Mouse (Mus musculus) limb, embryonic 12.5 days (tissue): ENCODE measurements around the gene Llgl2. TPM values are rescaled to one million over a fixed set of nuclear protein-coding genes. Genes with fewer than 3 reads are reported as not detected.

ENCODE experiments used
- ATAC-seq: fragments of 200-750 bp; cut with Nextera tagmentation; 2 replicates; pipeline ENCODE4 v1.8.0; 2017; ENCODE audit warnings: low read depth, moderate TSS enrichment; ENCODE audit not compliant: insufficient number of reproducible peaks, insufficient read depth, low FRiP score, low TSS enrichment
- H3K27ac ChIP-seq: fragments of 300-500 bp; sonication (generic); 2 replicates; pipeline ENCODE4 v1.5.1; 2016; ENCODE audit warnings: mild to moderate bottlenecking, moderate library complexity
- H3K27me3 ChIP-seq: fragments of 300-500 bp; sonication (generic); 2 replicates; pipeline ENCODE4 v1.6.1; 2016; ENCODE audit warnings: mild to moderate bottlenecking, moderate library complexity
- H3K36me3 ChIP-seq: fragments of 300-500 bp; sonication (generic); 2 replicates; pipeline ENCODE4 v1.6.1; 2016; ENCODE audit warnings: mild to moderate bottlenecking, moderate library complexity
- H3K4me1 ChIP-seq: fragments of 300-500 bp; sonication (generic); replicated peaks from 2 replicates; pipeline ENCODE4 v1.6.1; 2016
- H3K4me2 ChIP-seq: fragments of 300-500 bp; sonication (generic); 2 replicates; pipeline ENCODE4 v1.6.1; 2016; ENCODE audit warnings: mild to moderate bottlenecking, moderate library complexity
- H3K4me3 ChIP-seq: fragments of 300-500 bp; sonication (generic); replicated peaks from 2 replicates; pipeline ENCODE4 v1.5.1; 2016; ENCODE audit warnings: mild to moderate bottlenecking
- H3K9ac ChIP-seq: fragments of 300-500 bp; sonication (generic); replicated peaks from 2 replicates; pipeline ENCODE4 v1.6.1; 2016; ENCODE audit warnings: mild to moderate bottlenecking, moderate library complexity
- H3K9me3 ChIP-seq: fragments of 300-500 bp; sonication (generic); 2 replicates; pipeline ENCODE4 v1.6.1; 2016; ENCODE audit warnings: mild to moderate bottlenecking, moderate library complexity
- WGBS: fragments of 180-500 bp; shearing (Covaris S2); methylation state at CpG from one replicate; pipeline ENCODE4 v1.1.7; 2016; 5-methylcytosine and 5-hydroxymethylcytosine counted together
- polyA plus RNA-seq: library from polyadenylated mRNA; unstranded; fragments of >200 nt; fragmentation: Nextera tagmentation; extraction: Ambion mirVana; gene quantifications from 2 replicates; pipeline ENCODE4 v1.2.1, GENCODE M21; 2016

Gene Llgl2
- polyA plus RNA-seq, 1 experiment from 2014 or later = 6.3 TPM

GRCm38 (mm10) chr11:115898886-115899285 lies 75.0 kb downstream of the Llgl2 start:
- Histone ChIP-seq H3K4me2 (no peak overlapping the region), H3K4me1 (peaks cover 23% of the 10 kb centered on the region), H3K9ac (no peak overlapping the region), H3K36me3 (peaks cover 42% of the 10 kb centered on the region), H3K4me3 (no peak overlapping the region), H3K27me3 (no peaks in the 10 kb centered on the region), H3K9me3 (no peaks in the 10 kb centered on the region), H3K27ac (no peak overlapping the region; the same call in 1 of the 2 replicates)
- 29% methylated on average over 4 of the region's 4 CpGs for WGBS
- no peak for ATAC-seq

GRCm38 (mm10) chr11:115899486-115900266 lies 75.8 kb downstream of the Llgl2 start, which contains the start of gene Smim5:
TSS of gene Smim5 (plus strand) at chr11:115899966.
- Histone ChIP-seq H3K27ac (no peak within 1 kb of the TSS; the same call in 1 of the 2 replicates), H3K9ac (0 out of 2 replicates have a peak within 1 kb of the TSS, but pooled peaks have one; percentile 1), H3K27me3 (no peaks in the 10 kb centered on the region), H3K4me1 (peaks cover 23% of the 10 kb centered on the region), H3K36me3 (peaks cover 34% of the 10 kb centered on the region), H3K4me2 (0 out of 2 replicates have a peak within 1 kb of the TSS, but pooled peaks have one; percentile 2), H3K9me3 (no peaks in the 10 kb centered on the region), H3K4me3 (no peak within 1 kb of the TSS)
- 34% methylated on average over 16 of the region's 16 CpGs for WGBS
- no peak for ATAC-seq

- Histone ChIP-seq H3K9ac (0 out of 2 replicates have a peak overlapping the region, but pooled peaks have one; percentile 1), H3K27me3 (no peaks in the 10 kb centered on the region), H3K4me2 (0 out of 2 replicates have a peak overlapping the region, but pooled peaks have one; percentile 2), H3K36me3 (peaks cover 24% of the 10 kb centered on the region), H3K27ac (no peak overlapping the region), H3K4me3 (no peak overlapping the region), H3K9me3 (no peaks in the 10 kb centered on the region), H3K4me1 (peaks cover 23% of the 10 kb centered on the region)
- WGBS = 81% methylated on average over 8 of the region's 8 CpGs
- ATAC-seq = no peak
These were observed 76.9 kb downstream of the Llgl2 start for GRCm38 (mm10) chr11:115900561-115901337.

GRCm38 (mm10) chr11:115901338-115902161 lies 77.7 kb downstream of the Llgl2 start:
- no peak overlapping the region for H3K4me2 ChIP-seq
- 0 out of 2 replicates have a peak overlapping the region, but pooled peaks have one; percentile 6 for H3K9ac ChIP-seq
- H3K4me1 ChIP-seq = peaks cover 23% of the 10 kb centered on the region
- WGBS = 80% methylated on average over 9 of the region's 9 CpGs
- H3K36me3 ChIP-seq = peaks cover 16% of the 10 kb centered on the region
- ATAC-seq = no peak
- no peak overlapping the region for H3K4me3 ChIP-seq
- peak overlapping the region; percentile 47; the same call in 1 of the 2 replicates for H3K27ac ChIP-seq
- no peaks in the 10 kb centered on the region for H3K9me3 ChIP-seq
- no peaks in the 10 kb centered on the region for H3K27me3 ChIP-seq

GRCm38 (mm10) chr11:115902177-115902576 lies 78.3 kb downstream of the Llgl2 start:
- Histone ChIP-seq H3K4me2 (no peak overlapping the region), H3K4me1 (peaks cover 23% of the 10 kb centered on the region), H3K9ac (no peak overlapping the region), H3K4me3 (no peak overlapping the region), H3K27ac (peak overlapping the region; percentile 47; the same call in 1 of the 2 replicates), H3K27me3 (no peaks in the 10 kb centered on the region), H3K9me3 (no peaks in the 10 kb centered on the region), H3K36me3 (peaks cover 10% of the 10 kb centered on the region)
- ATAC-seq = no peak
- 78% methylated on average over 5 of the region's 5 CpGs for WGBS

GRCm38 (mm10) chr11:115902831-115903230 lies 79.0 kb downstream of the Llgl2 start:
- Histone ChIP-seq H3K9me3 (no peaks in the 10 kb centered on the region), H3K4me1 (peaks cover 23% of the 10 kb centered on the region), H3K27ac (0 out of 2 replicates have a peak overlapping the region, but pooled peaks have one; percentile 9), H3K4me2 (no peak overlapping the region), H3K27me3 (no peaks in the 10 kb centered on the region), H3K36me3 (peaks cover 4% of the 10 kb centered on the region; the same call in 1 of the 2 replicates), H3K9ac (no peak overlapping the region), H3K4me3 (no peak overlapping the region)
- no peak for ATAC-seq
- WGBS = 80% methylated on average over 1 of the region's 1 CpGs

- Histone ChIP-seq H3K4me2 (no peak overlapping the region), H3K9ac (no peak overlapping the region), H3K27me3 (no peaks in the 10 kb centered on the region), H3K36me3 (peaks cover 10% of the 10 kb centered on the region), H3K9me3 (no peaks in the 10 kb centered on the region), H3K4me1 (peaks cover 19% of the 10 kb centered on the region), H3K4me3 (no peak overlapping the region), H3K27ac (no peak overlapping the region)
- WGBS = 72% methylated on average over 11 of the region's 11 CpGs
- ATAC-seq = no peak
These were observed 79.8 kb downstream of the Llgl2 start for GRCm38 (mm10) chr11:115903384-115904230.

GRCm38 (mm10) chr11:115904231-115904955 lies 80.5 kb downstream of the Llgl2 start:
- H3K4me2 ChIP-seq = no peak overlapping the region
- H3K27ac ChIP-seq = no peak overlapping the region
- whole genome bisulfite sequencing = 83% methylated on average over 8 of the region's 8 CpGs
- no peak for ATAC-seq
- H3K36me3 ChIP-seq = peaks cover 12% of the 10 kb centered on the region
- peaks cover 12% of the 10 kb centered on the region for H3K4me1 ChIP-seq
- no peak overlapping the region for H3K4me3 ChIP-seq
- no peaks in the 10 kb centered on the region for H3K9me3 ChIP-seq
- no peak overlapping the region for H3K9ac ChIP-seq
- H3K27me3 ChIP-seq = no peaks in the 10 kb centered on the region
